Mouse (Mus musculus): ENCODE results near the gene Mpeg1.

- no peak for TF ChIP-seq CTCF (IDR thresholded peaks at IDR 0.05; ENCODE audit: borderline replicate concordance, insufficient read depth, low read depth, low read length)
- TF ChIP-seq POLR2A (IDR thresholded peaks at IDR 0.05; ENCODE audit: borderline replicate concordance, insufficient read depth, low read length): no peak
These were observed 11.3 kb downstream of the Mpeg1 start for GRCm38 (mm10) chr19:12471866-12472265.

All from cerebellum, adult 2 months (tissue).